Mouse (Mus musculus) kidney, embryonic 16.5 days (tissue): ENCODE results near the gene Rapgef6. TPM values are rescaled to one million over a fixed set of nuclear protein-coding genes. Genes with fewer than 3 reads are reported as not detected.

Experiments used
- ATAC-seq: fragments of 200-750 bp; cut with Nextera tagmentation; 2 replicates; pipeline ENCODE4 v1.8.0; 2017; ENCODE audit warnings: moderate TSS enrichment; ENCODE audit not compliant: low FRiP score, low TSS enrichment
- H3K27ac ChIP-seq: fragments of 300-500 bp; sonication (generic); 2 replicates; pipeline ENCODE4 v1.5.1; 2014; ENCODE audit warnings: low read length
- H3K27me3 ChIP-seq: fragments of 300-500 bp; sonication (generic); 2 replicates; pipeline ENCODE4 v1.6.1; 2014; ENCODE audit warnings: low read length, control low read depth, mixed read lengths; ENCODE audit not compliant: insufficient read depth
- H3K36me3 ChIP-seq: fragments of 300-500 bp; sonication (generic); 2 replicates; pipeline ENCODE4 v1.6.1; 2014; ENCODE audit warnings: low read length, control low read depth, mixed read lengths; ENCODE audit not compliant: insufficient read depth
- H3K4me1 ChIP-seq: fragments of 300-500 bp; sonication (generic); 2 replicates; pipeline ENCODE4 v1.6.1; 2014; ENCODE audit warnings: low read length, control low read depth, mixed read lengths; ENCODE audit not compliant: insufficient read depth
- H3K4me2 ChIP-seq: fragments of 300-500 bp; sonication (generic); replicated peaks from 2 replicates; pipeline ENCODE4 v1.6.1; 2014; ENCODE audit warnings: low read depth, low read length
- H3K4me3 ChIP-seq: fragments of 300-500 bp; sonication (generic); 2 replicates; pipeline ENCODE4 v1.5.1; 2014; ENCODE audit warnings: mild to moderate bottlenecking, low read length
- H3K9ac ChIP-seq: fragments of 300-500 bp; sonication (generic); replicated peaks from 2 replicates; pipeline ENCODE4 v1.6.1; 2014; ENCODE audit warnings: low read length
- H3K9me3 ChIP-seq: fragments of 300-500 bp; sonication (generic); 2 replicates; pipeline ENCODE4 v1.6.1; 2016; ENCODE audit warnings: low read length, control low read depth
- WGBS: fragments of 180-500 bp; shearing (Covaris S2); extraction: QIAGEN DNeasy Blood & Tissue Kit; methylation state at CpG from one replicate; pipeline ENCODE4 v1.1.7; 2014; 5-methylcytosine and 5-hydroxymethylcytosine counted together
- polyA plus RNA-seq: library from polyadenylated mRNA; unstranded; fragments of >200 nt; fragmentation: Nextera tagmentation; extraction: Ambion mirVana; gene quantifications from 2 replicates; pipeline ENCODE4 v1.2.1, GENCODE M21; 2015

Gene Rapgef6
- polyA plus RNA-seq, 1 experiment from 2014 or later, result 29.4 TPM

DNA sequence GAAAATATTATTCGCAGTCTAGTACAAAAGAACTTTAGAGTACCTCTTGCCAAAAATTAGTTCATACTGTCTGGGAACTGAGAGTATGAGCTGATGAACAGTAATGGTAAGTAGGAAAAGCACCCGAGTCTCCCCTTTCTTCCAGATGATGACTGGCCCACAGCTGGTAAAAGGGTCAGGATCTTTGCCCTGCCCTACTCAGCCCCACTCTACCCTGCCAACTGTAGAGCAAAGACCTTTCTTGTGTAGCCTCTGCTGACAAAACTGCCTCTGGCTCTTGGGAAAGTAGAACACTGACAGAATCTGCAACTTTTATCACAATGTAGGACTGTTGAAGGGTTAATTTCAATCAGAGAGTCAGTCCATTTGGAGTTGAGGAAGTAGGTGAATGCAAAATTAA is 32.3 kb downstream of the Rapgef6 start:
- Histone ChIP-seq H3K27ac (no peak overlapping the region), H3K36me3 (0 out of 2 replicates have a peak, but pooled peaks cover 2% of the 10 kb centered on the region)
- WGBS, result 82% methylated on average over 2 of the region's 2 CpGs

DNA sequence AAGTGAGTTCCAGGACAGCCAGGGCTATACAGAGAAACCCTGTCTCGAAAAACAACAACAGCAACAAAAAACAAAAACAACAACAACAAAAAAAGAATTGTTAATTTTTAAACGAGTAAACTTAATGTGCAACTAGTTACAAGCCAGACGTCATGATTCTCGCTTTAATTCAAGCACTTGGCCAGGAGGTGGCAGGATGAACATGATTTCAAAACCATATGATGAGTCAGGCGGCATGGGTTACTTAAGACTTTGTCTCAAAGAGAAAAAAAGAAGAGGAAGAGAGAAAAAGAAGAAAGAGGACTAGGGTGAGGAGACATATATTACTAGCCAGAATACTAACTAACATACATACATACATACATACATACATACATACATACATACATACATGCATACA is 40.1 kb downstream of the Rapgef6 start:
- Histone ChIP-seq H3K4me3 (no peak overlapping the region), H3K36me3 (0 out of 2 replicates have a peak, but pooled peaks cover 1% of the 10 kb centered on the region), H3K27ac (no peak overlapping the region), H3K9ac (no peak overlapping the region), H3K4me2 (no peak overlapping the region), H3K9me3 (no peaks in the 10 kb centered on the region), H3K27me3 (no peaks in the 10 kb centered on the region), H3K4me1 (no peaks in the 10 kb centered on the region)
- no peak for ATAC-seq
- WGBS, result 89% methylated on average over 5 of the region's 5 CpGs

More for the DNA sequence above, 32.3 kb downstream of the Rapgef6 start:
- no peak for ATAC-seq
- no peak overlapping the region for H3K4me2 ChIP-seq
- no peak overlapping the region for H3K4me3 ChIP-seq
- no peak overlapping the region for H3K9ac ChIP-seq
- H3K27me3 ChIP-seq, result no peaks in the 10 kb centered on the region
- no peaks in the 10 kb centered on the region for H3K4me1 ChIP-seq
- no peaks in the 10 kb centered on the region for H3K9me3 ChIP-seq

GRCm38 (mm10) chr11:54567959-54568358 is 45.3 kb downstream of the Rapgef6 start:
- H3K4me3 ChIP-seq, result no peak overlapping the region
- H3K4me1 ChIP-seq, result no peaks in the 10 kb centered on the region
- no peaks in the 10 kb centered on the region for H3K36me3 ChIP-seq
- no peaks in the 10 kb centered on the region for H3K9me3 ChIP-seq
- no peak for ATAC-seq
- no peaks in the 10 kb centered on the region for H3K27me3 ChIP-seq
- no peak overlapping the region for H3K4me2 ChIP-seq
- 41% methylated on average over 1 of the region's 1 CpGs for WGBS
- no peak overlapping the region for H3K27ac ChIP-seq
- no peak overlapping the region for H3K9ac ChIP-seq

GRCm38 (mm10) chr11:54574741-54575140 is 52.1 kb downstream of the Rapgef6 start:
- Histone ChIP-seq H3K4me2 (no peak overlapping the region), H3K4me1 (no peaks in the 10 kb centered on the region), H3K27me3 (no peaks in the 10 kb centered on the region), H3K27ac (no peak overlapping the region), H3K36me3 (no peaks in the 10 kb centered on the region; the same call in 1 of the 2 replicates), H3K4me3 (no peak overlapping the region), H3K9me3 (no peaks in the 10 kb centered on the region), H3K9ac (no peak overlapping the region)
- ATAC-seq, result no peak
- WGBS, result 96% methylated on average over 2 of the region's 2 CpGs

DNA sequence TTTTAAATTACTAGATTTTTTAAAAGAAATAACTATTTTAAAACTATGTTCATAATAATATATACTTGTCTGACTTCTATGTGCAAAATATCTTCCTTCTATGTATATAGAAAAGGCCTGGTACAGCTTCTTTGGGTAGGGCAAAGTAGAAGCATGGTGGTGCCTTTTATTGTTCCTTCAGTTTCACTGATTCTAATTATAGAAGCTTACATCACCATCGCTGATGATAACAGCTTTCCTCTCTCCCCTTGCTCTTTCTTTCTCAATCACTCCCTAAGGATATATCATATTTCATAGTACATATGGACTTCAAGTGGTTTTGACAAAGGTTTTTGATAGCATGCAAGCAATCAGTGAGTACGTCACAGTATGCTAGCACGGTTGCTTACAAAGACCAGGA is 69.9 kb downstream of the Rapgef6 start:
- Histone ChIP-seq H3K9ac (no peak overlapping the region), H3K4me3 (no peak overlapping the region), H3K27ac (no peak overlapping the region), H3K36me3 (peaks cover 4% of the 10 kb centered on the region), H3K9me3 (no peaks in the 10 kb centered on the region), H3K4me2 (no peak overlapping the region), H3K4me1 (no peaks in the 10 kb centered on the region), H3K27me3 (no peaks in the 10 kb centered on the region)
- ATAC-seq, result no peak
- 80% methylated on average over 3 of the region's 3 CpGs for WGBS

- Histone ChIP-seq H3K9me3 (no peaks in the 10 kb centered on the region), H3K4me3 (no peak overlapping the region), H3K27me3 (no peaks in the 10 kb centered on the region), H3K27ac (no peak overlapping the region), H3K9ac (no peak overlapping the region), H3K4me1 (no peaks in the 10 kb centered on the region), H3K4me2 (no peak overlapping the region), H3K36me3 (peaks cover 3% of the 10 kb centered on the region)
- no peak for ATAC-seq
- WGBS, result 76% methylated on average over 2 of the region's 2 CpGs
These were observed 71.4 kb downstream of the Rapgef6 start for GRCm38 (mm10) chr11:54594049-54594448.

DNA sequence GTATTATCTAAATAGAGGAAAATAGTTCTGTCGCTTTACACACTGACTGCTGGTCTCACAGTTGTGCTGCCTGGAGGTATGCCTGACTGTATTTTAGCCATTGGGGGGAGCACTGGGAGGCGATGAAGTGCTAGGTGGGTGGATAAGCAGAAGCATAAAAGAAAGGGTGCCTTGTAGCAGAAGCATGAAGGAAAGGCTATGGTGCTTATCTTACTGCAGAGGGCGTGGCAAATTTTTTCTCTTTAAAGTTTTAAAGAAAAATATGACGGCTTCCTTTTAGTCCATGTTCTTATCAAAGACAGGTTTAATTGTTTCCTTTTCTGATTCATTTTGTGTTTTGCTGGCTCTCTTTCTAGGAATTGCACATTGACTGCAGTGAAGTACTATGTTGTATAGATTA is 72.4 kb downstream of the Rapgef6 start:
- Histone ChIP-seq H3K27me3 (no peaks in the 10 kb centered on the region), H3K4me3 (no peak overlapping the region), H3K9me3 (no peaks in the 10 kb centered on the region), H3K9ac (no peak overlapping the region), H3K4me1 (no peaks in the 10 kb centered on the region), H3K27ac (no peak overlapping the region), H3K4me2 (no peak overlapping the region), H3K36me3 (no peaks in the 10 kb centered on the region)
- ATAC-seq, result no peak
- WGBS, result 76% methylated on average over 4 of the region's 4 CpGs

DNA sequence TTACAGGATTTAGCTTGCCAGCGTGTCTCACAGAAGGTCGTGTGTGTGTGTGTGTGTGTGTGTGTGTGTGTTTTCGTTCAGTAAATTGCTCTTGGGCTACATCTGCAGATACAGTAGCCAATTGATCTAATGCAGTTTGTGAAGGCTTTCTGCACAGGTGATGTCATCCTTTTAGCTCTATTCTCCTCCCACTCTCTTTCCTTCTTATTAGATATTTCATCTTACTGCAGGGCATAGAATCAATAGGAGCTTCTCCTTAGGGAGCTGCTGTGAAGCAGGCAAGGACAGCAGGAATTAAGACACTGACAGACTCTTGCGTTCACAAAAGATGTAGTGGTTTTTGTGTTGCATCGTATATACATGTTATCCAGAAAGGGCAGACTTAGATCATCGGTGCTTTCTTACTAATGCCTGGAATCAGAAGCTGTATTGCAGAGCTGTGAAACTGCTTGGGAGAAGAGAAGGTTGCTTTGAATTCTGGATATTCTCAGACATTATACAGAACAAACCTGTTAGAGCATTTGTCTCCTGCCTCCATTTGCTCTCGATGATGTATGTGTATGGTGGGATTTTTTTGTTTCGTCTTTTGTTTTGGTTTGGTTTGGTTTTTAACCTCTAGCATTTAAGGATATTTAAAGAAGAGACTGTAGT is 73.4 kb downstream of the Rapgef6 start:
- Histone ChIP-seq H3K4me2 (no peak overlapping the region), H3K27me3 (no peaks in the 10 kb centered on the region), H3K27ac (no peak overlapping the region), H3K4me1 (no peaks in the 10 kb centered on the region), H3K9me3 (no peaks in the 10 kb centered on the region), H3K9ac (no peak overlapping the region), H3K36me3 (no peaks in the 10 kb centered on the region), H3K4me3 (no peak overlapping the region)
- no peak for ATAC-seq
- WGBS, result 86% methylated on average over 8 of the region's 8 CpGs

GRCm38 (mm10) chr11:54597902-54598447 is 75.3 kb downstream of the Rapgef6 start:
- Histone ChIP-seq H3K27me3 (no peaks in the 10 kb centered on the region), H3K9me3 (no peaks in the 10 kb centered on the region), H3K27ac (no peak overlapping the region), H3K4me3 (no peak overlapping the region), H3K36me3 (no peaks in the 10 kb centered on the region), H3K9ac (no peak overlapping the region), H3K4me1 (no peaks in the 10 kb centered on the region), H3K4me2 (no peak overlapping the region)
- no peak for ATAC-seq
- 78% methylated on average over 1 of the region's 1 CpGs for WGBS

DNA sequence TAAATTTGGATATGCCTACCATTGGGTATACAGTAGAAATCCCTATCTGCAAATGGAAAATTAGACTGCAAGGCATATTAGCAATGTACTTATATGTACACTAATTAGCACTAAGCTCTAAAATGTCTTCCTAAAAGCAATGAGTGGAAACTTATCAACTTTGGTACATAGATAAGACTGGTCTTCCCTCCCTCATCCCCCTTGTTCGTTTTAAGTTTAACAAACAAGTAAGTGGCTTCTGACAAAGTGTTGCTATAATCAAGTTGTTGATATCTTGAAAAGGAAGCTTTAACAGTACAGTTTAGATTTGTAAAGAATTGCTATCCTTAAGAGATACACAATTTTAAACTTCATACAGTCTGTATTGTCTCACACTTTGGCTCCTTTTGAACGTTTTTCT is 78.5 kb downstream of the Rapgef6 start:
- no peak overlapping the region for H3K4me3 ChIP-seq
- no peak overlapping the region for H3K27ac ChIP-seq
- H3K4me1 ChIP-seq, result no peaks in the 10 kb centered on the region
- no peak for ATAC-seq
- no peaks in the 10 kb centered on the region for H3K9me3 ChIP-seq
- H3K9ac ChIP-seq, result no peak overlapping the region
- no peaks in the 10 kb centered on the region for H3K36me3 ChIP-seq
- 92% methylated on average over 2 of the region's 2 CpGs for WGBS
- H3K27me3 ChIP-seq, result no peaks in the 10 kb centered on the region
- no peak overlapping the region for H3K4me2 ChIP-seq
